In the genomic region with DNA sequence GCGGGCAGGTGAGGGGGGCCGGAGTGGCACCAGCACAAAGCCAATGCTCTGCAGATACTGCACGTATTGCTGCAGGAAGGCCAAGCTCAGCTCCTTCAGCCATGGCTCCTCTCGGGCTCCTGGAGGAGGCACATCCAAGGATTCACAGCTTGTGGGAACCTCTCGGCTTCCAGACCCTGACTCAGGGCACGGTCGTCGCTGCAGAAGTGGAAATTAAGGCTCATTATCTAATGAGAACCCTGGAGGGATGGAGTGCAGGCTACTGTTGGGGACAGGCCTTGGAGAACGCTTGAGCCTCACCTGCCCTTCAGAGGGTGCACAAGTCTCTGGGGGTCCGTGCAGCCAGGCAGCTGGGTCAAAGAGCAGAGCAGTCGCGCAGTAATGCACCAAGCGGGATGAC, we compare ENCODE assay signal across 15 mouse cellular contexts.
"Had no signal": no experiment of that assay in that cellular context is flagged by ENCODE, and none has a peak within 500 bp of the region (broad histone marks: within the 10 kb centered on the region; RNA-seq: fewer than 3 reads in every experiment).

No protein-coding gene starts in this region.

- H3K4me3 ChIP-seq: neural tube, embryonic 13.5 days; neural tube, embryonic 15.5 days; stomach, embryonic 15.5 days had no signal

- H3K4me2 ChIP-seq: neural tube, embryonic 13.5 days; neural tube, embryonic 15.5 days; stomach, embryonic 15.5 days had no signal

- H3K9me3 ChIP-seq: neural tube, embryonic 13.5 days; neural tube, embryonic 15.5 days; stomach, embryonic 15.5 days had no signal

- H3K4me1 ChIP-seq: neural tube, embryonic 13.5 days; neural tube, embryonic 15.5 days; stomach, embryonic 15.5 days had no signal

- H3K27ac ChIP-seq: neural tube, embryonic 13.5 days; neural tube, embryonic 15.5 days; stomach, embryonic 15.5 days; stomach, postnatal 0 days had no signal

- H3K9ac ChIP-seq: neural tube, embryonic 13.5 days; neural tube, embryonic 15.5 days; stomach, embryonic 15.5 days had no signal

- DNase-seq: retina, postnatal 1 day; right cerebral cortex, adult 18-20 months; right cerebral cortex, postnatal 14 days; right cerebral cortex, postnatal 25 days; right cerebral cortex, postnatal 4 days; spleen, adult 18-20 months; thymus, adult 18-20 months; thymus, adult 2 months; thymus, postnatal 14 days; thymus, postnatal 25 days; thymus, postnatal 4 days had no signal

- H3K27me3 ChIP-seq: neural tube, embryonic 13.5 days; neural tube, embryonic 15.5 days; stomach, embryonic 15.5 days had no signal
